Mouse (Mus musculus) brain, embryonic 14.5 days (tissue): ENCODE data around the gene Akap13.
"Not testable (repeated sequence)": the region's sequence is repeated elsewhere in the genome, so short reads cannot be mapped to it uniquely, and the experiment has no call there.

ENCODE experiments used
- CTCF ChIP-seq: fragments of 200-500 bp; IDR thresholded peaks from 2 replicates; pipeline ENCODE4 v1.5.1; 2012; ENCODE audit warnings: inconsistent platforms, mild to moderate bottlenecking, moderate library complexity, borderline replicate concordance; ENCODE audit not compliant: insufficient read depth, insufficient read length; ENCODE audit errors: extremely low read depth
- POLR2A ChIP-seq: fragments of 200-500 bp; IDR thresholded peaks from 2 replicates; pipeline ENCODE4 v1.6.1; 2012; ENCODE audit warnings: mild to moderate bottlenecking, inconsistent platforms, borderline replicate concordance; ENCODE audit not compliant: poor library complexity, insufficient read depth, insufficient read length, severe bottlenecking; ENCODE audit errors: extremely low read depth

DNA sequence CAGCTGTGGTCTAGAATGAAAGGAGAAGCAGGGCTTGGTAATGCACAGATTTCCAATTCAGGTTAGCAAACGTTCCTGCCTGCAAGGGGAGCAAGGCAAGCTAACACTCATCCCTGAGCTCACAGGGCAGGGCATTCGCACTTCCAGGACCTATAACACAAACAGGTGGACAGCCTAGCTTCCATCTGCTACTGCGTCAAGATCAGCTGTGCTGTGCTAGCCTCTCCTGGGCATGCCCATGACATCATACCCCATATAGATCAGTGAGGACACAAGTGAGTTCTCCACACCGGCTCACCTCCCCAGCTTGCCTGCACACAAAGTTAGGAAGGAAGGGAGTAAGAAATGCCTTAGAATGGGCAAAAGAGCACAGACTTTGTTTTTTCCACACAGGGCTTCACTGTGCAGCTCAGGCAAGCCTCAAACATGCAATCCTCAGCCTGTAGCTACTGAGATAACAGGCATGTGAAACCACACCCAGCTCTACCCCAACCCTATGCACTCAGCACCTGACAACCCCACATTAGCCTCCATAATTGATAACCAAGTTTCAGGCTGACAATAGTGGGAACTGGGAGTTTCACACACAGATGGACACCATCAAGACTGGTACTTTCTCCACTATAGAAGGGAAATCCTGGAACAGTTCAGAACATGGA, 305.5 kb downstream of the Akap13 start:
- not testable (repeated sequence) for TF ChIP-seq CTCF, POLR2A
